Mouse (Mus musculus): ENCODE results near the gene Lrig3.

DNA sequence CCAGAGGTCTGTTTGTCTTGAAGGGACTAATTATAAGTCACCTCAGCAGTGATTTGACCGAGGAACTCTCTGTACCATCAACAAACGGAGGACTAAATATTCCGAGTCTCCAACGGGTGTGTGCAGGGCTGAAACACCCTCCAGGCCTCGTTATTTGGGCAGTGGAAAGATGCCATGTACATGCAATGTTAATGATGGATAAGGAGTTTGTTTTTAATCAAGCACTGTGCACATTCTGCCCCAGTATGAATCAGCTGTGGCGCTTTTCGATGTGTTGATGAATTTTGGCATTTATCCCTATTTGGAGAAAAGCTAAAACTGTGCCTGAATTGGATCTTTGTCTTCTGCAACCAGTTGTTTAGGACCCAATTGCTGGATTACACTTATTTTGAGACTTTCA lies 23.9 kb downstream of the Lrig3 start:
- no peak for TF ChIP-seq MAFK (IDR thresholded peaks at IDR 0.05; ENCODE audit: insufficient read depth, low read depth, low read length)
- no peak for TF ChIP-seq HCFC1 (IDR thresholded peaks at IDR 0.05; ENCODE audit: borderline replicate concordance, insufficient read depth, low read length)
- no peak for TF ChIP-seq ZC3H11A (IDR thresholded peaks at IDR 0.05; ENCODE audit: borderline replicate concordance, low read depth, low read length)
- no peak for TF ChIP-seq ZNF384 (IDR thresholded peaks at IDR 0.05; ENCODE audit: low read depth, low read length)
